Mouse (Mus musculus): ENCODE measurements around the gene C1qa.

The C1qa gene

DNA sequence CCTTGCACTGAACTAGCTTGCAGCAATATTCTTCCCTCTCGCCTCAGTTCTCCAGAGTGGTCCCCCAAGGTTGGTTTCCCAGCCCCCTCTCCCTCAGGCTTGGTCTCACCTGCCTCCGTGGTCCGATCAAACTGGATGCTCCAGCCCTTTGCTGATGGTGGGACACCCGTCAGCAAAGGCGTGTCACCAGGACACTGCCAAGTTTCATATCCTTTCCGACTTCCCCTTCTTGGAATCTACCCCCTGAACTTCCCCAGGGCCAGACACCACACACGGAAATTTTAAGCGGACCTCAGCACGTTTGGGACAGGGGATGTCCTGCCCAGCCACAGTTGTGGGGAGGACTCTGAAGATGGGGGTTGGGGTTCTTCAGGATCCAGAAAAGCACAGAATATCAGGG lies at the start of gene C1qa:
C1qa (minus strand) TSS at position 167 of the 400 bp plus-strand sequence.
- DNase-seq (ENCODE audit: low read depth, low spot score) = no peak

DNA sequence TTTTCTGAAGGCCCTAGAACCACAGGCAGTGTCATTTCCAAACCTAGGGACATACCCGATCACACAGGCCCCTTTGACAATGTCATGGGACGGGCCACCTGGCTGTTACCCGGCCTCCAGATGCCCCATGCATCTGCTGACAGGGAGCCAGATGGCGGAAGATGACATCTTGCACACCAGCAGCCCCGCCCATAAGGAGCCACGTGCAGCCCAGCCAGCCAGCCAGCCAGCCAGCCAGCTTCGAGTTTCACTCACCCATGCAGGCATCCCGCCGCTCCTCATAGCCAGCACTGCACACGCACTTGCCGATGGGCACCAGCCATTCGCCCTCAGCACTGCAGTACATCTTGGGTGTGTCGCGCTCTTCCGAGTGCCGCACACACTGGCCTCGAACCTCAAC lies 46.8 kb upstream of the C1qa start:
- DNase-seq (ENCODE audit: low read depth, low spot score) = no peak

DNA sequence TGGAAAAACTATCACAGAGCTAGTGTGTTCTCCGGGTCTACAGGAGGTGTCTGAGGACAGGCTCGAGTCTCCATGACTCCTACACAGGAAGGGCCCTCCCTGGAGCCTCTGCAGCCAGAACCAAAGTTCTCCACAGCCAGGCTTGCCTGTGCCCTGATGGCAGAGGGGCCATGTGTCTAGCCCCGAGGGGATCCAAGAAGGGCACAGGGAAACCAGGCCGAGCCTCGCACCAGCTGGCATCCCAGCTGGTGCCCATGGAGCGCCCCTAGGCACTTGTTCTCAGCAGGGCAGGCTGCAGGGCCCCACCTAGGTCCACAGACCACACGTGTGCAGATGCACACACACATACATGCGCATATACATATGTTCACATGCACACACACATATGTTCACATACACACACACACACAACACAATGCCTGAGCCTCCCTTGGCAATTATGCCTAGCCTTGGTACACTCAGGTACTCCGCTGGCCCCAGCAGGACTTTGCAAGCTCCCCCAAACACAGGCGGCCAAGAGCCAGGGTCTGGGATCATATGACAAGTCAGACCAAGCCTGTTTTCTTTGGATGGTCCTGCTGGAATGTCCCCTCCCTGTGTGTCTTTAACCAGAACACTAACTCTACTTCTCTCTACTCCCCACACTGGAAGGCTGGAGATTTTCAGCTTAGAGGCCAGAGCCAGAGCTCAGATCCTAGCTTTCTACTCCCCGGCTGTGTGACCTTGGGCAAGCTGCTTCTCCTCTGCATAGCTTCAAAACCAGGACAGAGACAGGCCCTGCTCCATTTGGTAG lies 46.2 kb upstream of the C1qa start:
- no peak for DNase-seq (ENCODE audit: low read depth, low spot score)

DNA sequence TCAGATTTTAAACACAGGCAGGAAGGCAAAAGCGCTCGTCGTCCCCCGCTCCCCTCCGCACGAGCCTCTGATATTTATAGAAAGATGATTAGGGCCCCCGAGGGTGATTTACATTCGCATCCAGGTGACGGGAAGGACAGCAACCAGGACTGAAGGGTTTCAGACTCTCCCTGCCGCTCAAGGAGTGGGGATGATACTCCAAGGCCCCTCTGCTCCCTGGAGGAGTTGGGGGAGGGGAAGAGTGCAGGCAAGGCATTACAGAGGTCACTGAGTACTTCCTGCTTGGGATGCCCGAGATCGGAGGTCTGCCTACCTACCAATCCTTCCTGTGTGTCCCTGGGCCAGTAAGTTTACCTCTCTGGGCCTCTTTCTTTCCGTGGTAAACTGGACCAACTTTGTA lies 44.6 kb upstream of the C1qa start:
- no peak for DNase-seq (ENCODE audit: low read depth, low spot score)

DNA sequence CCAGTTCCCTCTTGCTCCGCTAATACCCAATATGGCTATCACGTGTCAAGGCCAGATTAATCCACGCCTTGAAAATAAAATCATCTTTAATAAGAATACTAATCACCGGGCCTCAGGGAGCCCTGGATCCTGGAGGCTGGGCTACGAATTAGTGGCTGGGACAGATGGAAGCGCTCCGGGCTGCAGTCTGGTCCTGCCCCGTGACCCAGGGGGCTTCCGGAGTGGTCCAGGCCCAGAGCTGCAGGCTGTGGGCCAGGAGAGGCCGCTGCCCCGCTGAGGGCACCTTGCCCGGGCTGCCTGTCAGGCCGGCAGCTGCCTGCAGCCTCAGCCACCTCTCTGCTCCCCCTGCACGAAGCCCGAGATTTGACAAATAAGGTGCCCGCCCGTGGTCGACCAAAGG lies 44.2 kb upstream of the C1qa start:
- DNase-seq (ENCODE audit: low read depth, low spot score) = no peak

DNA sequence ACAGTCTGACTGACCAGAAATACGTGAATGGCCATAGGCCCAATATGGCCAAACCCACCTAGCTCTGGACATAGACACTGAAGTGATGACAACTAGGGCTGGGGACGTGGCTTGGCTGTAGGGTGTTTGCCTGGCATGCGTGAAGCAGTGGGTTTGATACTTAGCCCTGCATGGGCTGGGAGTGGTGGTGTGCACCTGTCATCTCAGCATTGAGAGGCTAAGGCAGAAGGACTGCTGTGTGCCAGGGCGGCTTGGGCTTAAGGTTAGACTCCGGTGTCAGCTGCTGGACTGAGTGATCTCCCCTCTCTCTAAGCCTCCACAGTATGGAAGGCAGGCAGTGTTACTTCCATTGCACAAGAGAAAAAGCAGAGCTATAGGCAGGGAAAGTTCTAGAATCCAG lies 39.3 kb upstream of the C1qa start:
- DNase-seq (ENCODE audit: low read depth, low spot score) = no peak

DNA sequence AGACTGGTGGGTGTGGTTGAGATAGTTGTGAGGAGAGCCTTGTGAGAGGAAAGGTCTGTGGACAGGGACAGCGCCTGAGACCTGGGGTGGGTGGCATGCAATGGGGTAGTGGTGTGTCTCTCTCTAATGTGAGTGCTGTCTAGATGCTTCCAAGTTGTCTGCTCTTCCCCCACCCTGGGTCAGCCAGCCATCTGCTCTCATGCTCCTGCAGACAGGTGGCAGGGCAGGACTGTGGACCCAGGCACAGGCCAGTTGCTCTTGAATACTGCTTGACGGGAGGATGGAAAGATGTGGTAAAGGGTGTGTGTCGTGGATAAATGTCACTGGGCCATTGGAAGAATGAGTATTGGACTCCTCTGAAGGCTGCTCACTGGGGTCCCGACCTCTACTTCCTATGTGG lies 38.7 kb upstream of the C1qa start:
- no peak for DNase-seq (ENCODE audit: low read depth, low spot score)

DNA sequence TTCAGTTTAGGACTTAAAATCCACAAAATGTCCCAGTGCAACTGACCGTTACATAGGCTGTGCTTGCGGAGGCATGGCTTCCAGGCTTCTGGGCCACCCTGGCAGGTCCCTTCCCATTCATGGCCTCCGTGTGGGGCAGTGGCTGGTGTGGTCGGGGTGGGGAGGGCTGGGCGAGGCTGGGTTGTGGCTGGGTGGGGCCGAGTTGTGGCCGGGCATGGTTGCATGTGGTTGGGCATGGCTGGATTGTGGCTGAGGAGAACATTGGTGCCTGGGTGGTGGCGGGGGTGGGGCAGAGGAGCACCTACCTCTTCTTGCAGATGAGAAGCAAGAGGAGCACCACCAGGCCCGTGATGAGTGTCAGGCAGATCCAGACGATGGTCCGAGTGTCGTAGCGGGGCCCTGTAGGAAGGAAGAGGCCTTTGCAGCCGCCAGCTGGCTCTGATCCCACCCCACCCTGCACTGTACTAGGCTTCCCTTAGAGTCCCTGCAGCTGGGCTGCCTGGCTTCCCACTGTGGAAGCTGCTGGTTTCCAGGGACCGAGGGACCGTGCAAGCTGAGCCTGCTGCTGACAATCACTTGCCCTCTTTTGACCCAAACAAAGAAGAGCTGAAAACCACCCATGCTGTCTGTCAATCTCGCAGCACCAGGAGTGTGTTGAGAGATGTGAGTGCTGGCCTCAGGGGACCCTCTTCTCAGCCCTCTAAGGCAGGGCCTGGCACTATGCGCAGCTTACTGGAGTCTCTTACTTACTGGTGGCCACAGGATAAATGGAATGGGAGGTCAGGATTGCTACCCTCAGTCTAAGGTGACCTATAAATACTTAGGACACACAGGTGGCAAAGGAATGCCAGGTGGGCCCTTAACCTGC lies 36.4 kb upstream of the C1qa start:
- DNase-seq (ENCODE audit: low read depth, low spot score) = no peak

DNA sequence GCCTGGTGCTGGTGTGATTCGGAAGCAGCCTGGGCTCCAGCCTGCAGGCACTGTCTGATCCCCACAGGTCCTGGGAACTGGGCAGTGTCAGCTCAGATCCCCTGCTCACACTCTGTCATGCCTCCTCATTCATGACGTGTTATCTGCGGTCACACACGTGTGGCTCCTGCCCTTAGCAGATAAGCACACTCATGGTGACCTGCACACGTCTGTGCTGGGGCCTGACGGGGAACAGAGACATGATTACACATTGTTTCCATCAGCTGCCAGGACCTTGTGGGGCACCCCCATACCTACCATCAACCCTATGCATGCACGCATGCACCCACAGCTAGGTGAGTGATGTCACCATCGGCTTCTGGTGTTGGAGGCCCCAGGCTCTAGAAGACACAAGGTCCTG lies 31.9 kb upstream of the C1qa start:
- DNase-seq (ENCODE audit: low read depth, low spot score) = no peak

DNA sequence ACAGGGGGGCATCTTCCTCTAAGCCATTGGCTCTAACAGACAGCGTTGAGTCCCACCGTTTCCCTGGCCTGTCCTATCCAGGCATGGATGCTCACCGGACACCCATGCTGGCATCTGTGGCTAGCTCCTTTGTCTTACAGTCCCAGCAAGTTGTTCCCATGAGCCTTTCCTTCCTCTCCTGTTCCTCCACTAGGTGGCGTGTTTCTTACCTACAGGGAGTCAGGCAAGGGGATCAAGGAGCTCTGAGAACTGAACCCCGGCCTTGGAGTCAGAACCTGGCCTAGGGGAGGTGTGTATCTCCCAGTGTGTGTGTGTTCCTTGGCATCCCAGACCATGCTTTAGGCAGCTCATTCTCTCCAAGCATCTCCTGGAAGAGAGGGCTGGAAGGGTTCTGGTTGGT lies 30.3 kb upstream of the C1qa start:
- no peak for DNase-seq (ENCODE audit: low read depth, low spot score)

DNA sequence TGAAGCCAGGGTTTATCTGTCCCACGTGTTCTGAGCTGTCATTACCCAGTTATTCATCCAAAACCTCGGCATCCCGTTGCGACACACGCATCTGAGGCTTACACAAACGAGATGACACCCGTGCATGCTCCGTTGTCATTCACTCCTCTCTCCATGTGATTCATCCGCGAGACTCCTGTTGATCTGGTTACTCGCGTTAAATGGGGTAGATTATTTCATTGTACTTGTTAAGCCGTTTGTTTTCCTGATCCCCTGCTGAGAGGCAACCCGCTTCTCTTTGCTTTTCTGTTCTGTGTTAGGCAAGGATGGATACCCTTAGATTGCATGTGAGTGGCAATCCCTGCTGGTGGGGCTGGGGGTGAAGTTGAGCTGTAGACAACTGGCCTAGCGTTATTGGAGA lies 27.2 kb upstream of the C1qa start:
- no peak for DNase-seq (ENCODE audit: low read depth, low spot score)

DNA sequence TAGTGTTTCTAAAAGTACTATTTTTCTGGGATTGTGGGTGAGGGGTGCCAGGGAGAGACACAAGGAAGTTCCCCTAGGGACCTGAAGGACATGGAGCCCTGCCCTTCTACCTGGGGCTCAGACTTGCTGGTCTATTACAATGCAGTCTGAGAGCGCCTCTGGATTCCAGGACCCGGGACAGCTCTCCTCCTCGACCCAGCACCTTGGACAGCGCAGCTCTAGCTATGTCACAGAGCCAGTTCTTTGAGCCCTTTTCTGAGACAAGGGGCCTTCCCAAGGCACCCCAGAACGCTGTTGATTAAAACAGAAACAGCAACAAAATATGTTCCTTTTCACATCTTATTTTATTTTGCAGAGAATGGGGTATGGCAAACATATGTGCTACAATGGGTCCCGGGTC lies 25.9 kb upstream of the C1qa start:
- no peak for DNase-seq (ENCODE audit: low read depth, low spot score)

DNA sequence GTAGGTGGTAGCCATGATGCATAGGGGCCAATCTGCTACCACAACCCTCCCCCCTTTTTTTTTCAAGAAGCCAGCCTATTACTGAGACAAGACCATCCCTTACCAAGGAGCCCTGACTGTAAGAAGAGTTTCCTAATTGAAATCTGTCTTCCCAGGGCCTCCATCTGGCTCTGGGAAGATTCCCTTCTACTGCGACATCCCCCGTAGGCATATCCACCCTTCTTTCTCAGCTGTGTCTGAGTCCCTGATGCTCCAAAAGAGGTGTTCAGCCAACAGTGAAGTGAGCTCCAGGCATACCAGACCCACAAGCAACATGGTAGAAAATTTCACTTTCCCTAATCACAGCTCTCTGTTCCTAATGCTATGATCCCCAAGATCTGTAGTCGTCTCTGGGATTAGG lies 20.9 kb upstream of the C1qa start:
- no peak for DNase-seq (ENCODE audit: low read depth, low spot score)

DNA sequence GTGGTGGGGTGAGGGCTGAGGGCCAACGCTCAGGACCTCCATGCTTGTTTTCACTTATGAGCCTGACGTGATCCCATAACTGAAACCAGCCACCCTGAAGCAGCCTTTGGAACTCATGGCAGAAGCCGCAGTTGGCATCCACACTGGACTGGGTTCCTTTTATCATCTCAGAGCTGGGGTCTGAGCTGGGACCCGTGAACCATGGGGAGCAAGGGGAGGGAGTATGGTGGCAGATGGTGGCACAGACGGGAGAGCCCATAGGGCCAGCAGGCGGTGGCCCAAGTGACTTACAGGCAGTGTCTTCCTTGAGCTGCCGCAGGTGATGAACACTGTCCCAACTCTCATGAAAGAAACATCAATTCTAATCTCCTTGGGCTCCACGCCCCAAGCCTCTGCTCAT lies 20.2 kb upstream of the C1qa start:
- no peak for DNase-seq (ENCODE audit: low read depth, low spot score)

DNA sequence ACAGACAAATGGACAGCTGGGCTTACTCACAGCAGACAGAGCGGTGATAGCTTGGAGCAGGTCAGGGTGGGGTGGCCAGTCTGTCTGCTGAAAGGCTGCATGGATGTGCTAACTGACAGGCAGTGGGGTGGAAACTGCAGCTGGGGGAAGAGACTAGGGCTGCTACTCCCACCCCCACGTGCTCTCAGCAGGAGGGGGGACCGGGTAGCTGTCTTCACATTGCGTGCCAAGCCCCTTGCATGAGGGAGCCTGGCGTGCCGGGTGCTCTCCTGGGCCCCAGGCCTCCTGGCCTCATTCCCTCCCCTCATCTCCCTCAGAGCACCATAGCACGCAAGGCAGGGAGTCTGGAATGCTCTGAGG lies 18.5 kb upstream of the C1qa start:
- no peak for DNase-seq (ENCODE audit: low read depth, low spot score)

DNA sequence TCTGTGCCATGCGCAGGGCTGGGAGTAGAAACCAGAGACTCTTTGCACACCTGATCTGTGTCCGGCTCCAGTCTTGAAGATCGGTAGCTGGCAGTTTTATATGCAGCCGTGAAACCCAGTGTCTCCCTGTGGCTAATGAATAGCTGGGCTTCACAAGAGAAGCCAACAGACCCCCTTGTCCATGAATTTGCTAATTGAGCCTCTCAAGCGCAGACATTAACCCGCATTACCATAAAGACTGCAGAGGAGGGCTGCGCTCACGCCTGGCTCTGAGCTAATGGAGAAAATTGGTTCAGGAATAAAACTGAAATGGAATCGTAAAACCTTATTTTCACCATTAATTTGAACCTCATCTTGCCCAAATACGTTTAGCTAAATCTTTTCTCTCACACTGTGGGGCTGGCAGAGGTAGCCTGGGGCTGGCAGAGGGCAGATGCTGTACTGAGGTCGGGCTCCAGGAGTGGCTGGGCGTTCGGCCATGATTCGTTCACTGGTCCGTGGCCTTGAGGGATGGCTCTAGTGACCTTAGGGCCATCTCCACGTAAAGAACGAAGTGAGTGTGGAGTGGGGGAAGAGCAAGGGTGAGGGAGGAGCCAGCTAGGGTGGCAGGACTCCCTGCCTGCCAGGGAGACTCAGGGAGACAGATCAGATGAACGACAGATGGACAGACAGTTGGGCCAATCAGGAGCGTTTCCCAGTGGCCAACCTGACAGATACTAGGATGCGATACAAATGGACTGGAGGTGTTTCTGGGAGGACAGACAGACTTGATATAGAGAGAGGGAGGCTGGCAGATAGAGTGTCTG lies 18.0 kb upstream of the C1qa start:
- DNase-seq (ENCODE audit: low read depth, low spot score) = no peak

DNA sequence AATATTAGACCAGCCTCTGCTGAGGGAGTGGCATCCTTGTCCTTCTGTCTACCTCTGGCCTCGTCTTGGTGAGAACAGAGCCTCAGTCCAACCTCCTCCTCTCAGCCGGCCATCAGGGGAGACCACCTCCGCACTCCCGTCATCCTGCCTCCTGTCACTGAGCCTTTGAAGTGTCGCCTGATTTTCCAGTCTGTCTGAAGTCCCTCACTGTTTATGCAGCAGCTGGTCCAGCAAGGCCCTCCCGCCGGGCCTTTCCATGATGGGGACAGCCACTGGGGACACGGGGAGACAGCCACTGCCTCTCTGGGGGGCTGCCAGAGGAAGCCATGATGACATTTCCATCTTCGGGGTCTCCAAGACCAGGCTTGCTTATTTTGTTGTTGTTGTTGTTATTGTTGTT lies 14.2 kb upstream of the C1qa start:
- no peak for DNase-seq (ENCODE audit: low read depth, low spot score)

DNA sequence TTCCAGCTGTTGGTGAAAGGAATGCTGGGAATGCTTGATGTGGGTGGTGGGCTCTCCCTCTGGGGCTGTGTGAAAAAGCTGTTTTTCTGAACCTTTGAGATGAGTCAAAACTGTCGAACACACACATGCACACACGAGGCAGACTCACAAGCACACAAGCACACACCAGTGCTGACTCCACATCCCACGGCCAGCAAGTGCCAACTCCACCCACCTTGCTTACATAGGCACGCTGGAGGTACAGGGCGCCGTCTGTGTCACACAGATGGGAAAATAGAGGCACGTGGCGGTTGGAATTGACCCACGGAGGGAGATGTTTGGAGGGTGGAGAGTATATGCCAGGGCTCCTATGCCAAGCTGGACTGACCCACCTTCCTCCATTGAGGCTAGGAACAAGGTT lies 13.2 kb upstream of the C1qa start:
- no peak for DNase-seq (ENCODE audit: low read depth, low spot score)

DNA sequence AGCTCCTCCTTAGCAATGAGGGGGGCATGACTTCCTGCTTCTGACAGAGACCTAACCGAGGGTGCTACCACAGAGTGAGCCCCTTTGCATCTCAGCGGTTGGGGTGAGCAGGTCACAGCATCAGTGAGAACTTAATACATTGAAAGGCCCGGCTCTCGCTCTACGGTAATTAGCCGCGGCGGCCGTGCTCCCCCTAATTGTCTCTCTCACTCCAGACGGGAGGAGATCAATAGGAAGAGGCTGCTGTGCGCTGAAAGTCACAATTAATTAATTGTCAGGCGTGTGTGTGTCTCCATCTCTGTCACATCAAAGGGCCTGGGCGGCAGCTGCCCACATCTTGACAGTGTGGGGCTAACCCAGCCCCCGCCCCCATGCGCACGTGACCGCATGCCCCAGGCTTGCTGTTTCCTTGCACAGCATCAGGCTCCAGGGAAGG lies 12.6 kb upstream of the C1qa start:
- DNase-seq (ENCODE audit: low read depth, low spot score) = no peak

DNA sequence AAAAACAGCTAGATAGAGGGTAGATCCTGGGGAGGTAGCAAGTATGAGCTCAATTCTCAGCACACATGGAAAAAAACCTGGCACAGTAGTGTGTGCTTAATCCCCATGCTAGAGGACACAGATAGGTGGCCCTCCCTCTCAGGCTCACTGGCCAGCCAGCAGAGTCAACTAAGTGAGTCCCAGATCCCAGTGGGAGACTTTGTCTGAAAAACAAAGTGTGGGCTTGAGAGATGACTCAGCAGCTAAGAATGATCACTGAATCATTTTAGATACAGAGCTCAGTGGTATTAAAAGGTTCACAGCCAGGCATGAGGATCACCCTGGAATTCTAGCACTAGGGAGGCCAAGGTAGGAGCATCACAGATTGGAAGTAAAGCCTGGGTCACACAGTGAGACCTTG lies 9.2 kb upstream of the C1qa start:
- no peak for DNase-seq (ENCODE audit: low read depth, low spot score)

DNA sequence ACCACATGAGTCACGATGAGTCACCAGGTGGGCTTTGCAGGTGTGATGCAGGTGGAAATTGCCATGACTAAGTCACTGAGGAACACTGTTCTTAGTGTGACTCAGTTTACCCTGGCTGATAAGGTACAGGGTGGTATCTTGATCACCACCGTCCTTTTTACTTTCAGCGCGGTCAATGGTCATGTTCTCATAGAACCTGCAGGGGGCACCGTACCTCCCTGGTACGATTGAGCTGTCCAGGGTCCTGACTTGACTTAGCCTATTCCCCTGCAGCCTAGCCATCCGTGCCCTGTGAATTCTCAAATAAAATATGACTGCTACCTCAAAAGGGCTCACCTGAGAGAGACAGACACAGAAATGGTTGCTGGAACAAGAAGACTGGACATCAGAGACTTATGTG lies 8.4 kb upstream of the C1qa start:
- DNase-seq (ENCODE audit: low read depth, low spot score) = no peak

DNA sequence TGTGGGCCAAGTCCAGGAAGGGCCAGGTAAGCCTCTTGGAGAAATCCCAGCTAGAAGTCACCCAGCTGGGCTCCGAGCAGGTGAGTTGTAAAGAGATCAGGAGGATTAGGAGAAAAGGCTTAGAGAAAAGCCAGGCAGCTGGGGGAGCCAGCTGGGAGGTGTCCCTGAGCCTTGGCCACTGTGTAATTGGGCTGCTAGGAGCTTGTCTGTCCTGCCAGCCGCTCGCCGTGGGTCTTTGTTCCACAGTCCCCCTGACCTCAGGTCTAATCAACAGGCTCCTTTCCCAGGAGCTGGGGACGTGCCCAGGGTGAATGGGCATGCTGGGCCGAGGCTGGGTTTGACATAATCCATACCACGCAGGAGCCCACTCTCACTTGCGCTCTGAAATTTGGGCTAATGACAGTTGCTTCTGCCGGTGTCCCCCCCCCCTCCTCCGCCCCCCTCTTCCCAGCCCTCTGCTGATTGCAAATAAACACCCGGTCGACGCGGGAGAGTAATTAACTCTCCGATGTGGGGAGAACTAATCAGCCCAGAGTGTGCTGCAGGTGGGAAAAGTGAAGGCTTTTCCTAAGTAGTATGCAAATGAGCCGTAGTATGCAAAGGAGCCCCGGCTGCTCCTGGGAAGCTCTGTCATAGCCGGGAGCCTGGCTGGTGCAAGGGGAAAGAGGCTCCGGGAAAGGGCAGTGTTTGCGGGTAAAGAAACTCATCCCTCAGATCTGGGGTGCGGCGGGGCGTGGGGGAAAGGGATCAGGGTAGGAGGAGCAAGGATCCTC lies 6.3 kb upstream of the C1qa start:
- DNase-seq (ENCODE audit: low read depth, low spot score) = peak; percentile 61

Data from retina, adult 2 months (tissue).